Mouse (Mus musculus): ENCODE results near the gene Exoc3l4.

GRCm38 (mm10) chr12:111378812-111379211 is 38.0 kb upstream of the Exoc3l4 start:
- TF ChIP-seq CTCF (IDR thresholded peaks at IDR 0.05; ENCODE audit: insufficient read depth, low read length) (no peak), POLR2A (IDR thresholded peaks at IDR 0.05; ENCODE audit: borderline replicate concordance, extremely low read depth, low read depth, low read length) (no peak)

All from lung, adult 2 months (tissue).